Mouse (Mus musculus): ENCODE results near the gene Tex13b. TPM values are rescaled to one million over a fixed set of nuclear protein-coding genes. Genes with fewer than 3 reads are reported as not detected.

The Tex13b gene
- polyA plus RNA-seq, 1 experiment from 2014 or later: not detected

DNA sequence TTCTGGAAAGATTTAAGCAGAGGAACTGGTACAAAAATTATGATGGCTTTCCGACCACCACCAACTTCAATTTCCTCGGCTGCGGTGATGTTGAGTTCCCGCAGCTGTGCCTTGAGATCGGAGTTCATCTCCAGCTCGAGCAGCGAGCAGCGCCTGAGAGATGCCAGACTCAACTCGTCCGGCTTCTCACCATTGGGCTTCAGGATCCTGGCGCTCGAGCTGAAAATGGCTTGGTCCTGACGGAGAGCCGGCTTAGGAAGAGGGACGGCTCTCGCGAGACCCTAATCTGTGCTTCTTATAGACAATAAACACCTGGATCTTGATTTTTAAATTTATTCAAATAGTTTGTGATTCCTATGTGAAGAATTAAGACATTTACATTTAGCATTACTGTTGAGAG is 9.1 kb upstream of the Tex13b start:
- H3K27me3 ChIP-seq (replicated peaks; ENCODE audit: control insufficient read depth, insufficient read depth, low read length): 0 out of 2 replicates have a peak, but pooled peaks cover 4% of the 10 kb centered on the region
- H3K4me2 ChIP-seq (ENCODE audit: low read depth, low read length): no peak overlapping the region
- no peaks in the 10 kb centered on the region for H3K4me1 ChIP-seq (ENCODE audit: control insufficient read depth, insufficient read depth, low read length)
- 78% methylated on average over 17 of the region's 17 CpGs for WGBS
- no peaks in the 10 kb centered on the region for H3K36me3 ChIP-seq (ENCODE audit: control insufficient read depth, insufficient read depth, low read length)
- H3K9ac ChIP-seq (ENCODE audit: low read depth, low read length): no peak overlapping the region
- no peak for ATAC-seq (ENCODE audit: low read depth)
- no peak overlapping the region for H3K4me3 ChIP-seq (ENCODE audit: low read depth, low read length)
- H3K9me3 ChIP-seq (ENCODE audit: control insufficient read depth, low read length): no peaks in the 10 kb centered on the region
- H3K27ac ChIP-seq (replicated peaks; ENCODE audit: low read depth, low read length): no peak overlapping the region
- no peak for DNase-seq (ENCODE audit: low spot score)

DNA sequence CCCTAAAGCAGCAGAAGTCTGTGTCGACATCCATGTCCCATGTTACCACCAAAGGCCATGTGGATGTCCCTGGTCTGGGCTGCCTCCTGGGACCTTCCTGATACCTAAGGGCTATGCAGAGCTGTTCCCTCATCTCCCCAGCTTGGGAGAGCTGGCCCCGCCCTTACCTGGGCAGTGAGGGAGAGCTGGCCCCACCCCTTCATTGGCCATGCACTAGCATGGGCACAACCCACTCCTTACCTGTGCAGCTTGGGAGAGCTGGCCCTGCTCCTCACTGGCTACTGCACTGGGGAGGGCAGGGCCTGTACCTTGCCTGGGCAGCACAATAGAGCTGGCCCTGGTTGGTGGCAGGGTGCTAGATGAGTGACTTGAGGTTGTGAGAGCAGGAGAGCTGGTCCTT is 7.9 kb downstream of the Tex13b start:
- Histone ChIP-seq H3K4me3 (ENCODE audit: low read depth, low read length) (no peak overlapping the region), H3K27ac (replicated peaks; ENCODE audit: low read depth, low read length) (no peak overlapping the region), H3K4me1 (ENCODE audit: control insufficient read depth, insufficient read depth, low read length) (no peaks in the 10 kb centered on the region), H3K9ac (ENCODE audit: low read depth, low read length) (no peak overlapping the region), H3K36me3 (ENCODE audit: control insufficient read depth, insufficient read depth, low read length) (no peaks in the 10 kb centered on the region), H3K4me2 (ENCODE audit: low read depth, low read length) (no peak overlapping the region), H3K9me3 (ENCODE audit: control insufficient read depth, low read length) (no peaks in the 10 kb centered on the region), H3K27me3 (replicated peaks; ENCODE audit: control insufficient read depth, insufficient read depth, low read length) (peaks cover 13% of the 10 kb centered on the region; the same call in 1 of the 2 replicates)
- 75% methylated on average over 2 of the region's 2 CpGs for WGBS
- no peak for DNase-seq (ENCODE audit: low spot score)
- ATAC-seq (ENCODE audit: low read depth): no peak

DNA sequence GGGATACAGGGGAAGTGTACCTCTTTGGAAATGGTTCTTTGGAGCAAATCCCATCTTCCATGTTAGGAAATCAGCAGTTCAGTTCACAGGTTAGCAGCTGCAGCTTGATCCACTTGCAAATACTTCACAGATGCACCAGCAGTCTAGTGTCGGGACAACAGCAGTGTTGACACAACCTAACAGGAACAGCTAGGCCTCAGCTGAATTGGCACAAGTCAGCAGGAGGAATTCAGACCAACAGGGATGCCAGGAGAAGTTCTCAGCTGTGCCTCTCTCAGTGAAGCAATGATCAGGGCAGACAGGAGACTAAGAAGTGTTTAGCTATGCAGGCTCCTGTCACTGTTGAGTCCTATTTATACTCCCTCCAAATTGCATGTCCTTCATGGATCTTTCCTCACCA is 43.4 kb downstream of the Tex13b start:
- Histone ChIP-seq H3K4me1 (ENCODE audit: control insufficient read depth, insufficient read depth, low read length) (no peaks in the 10 kb centered on the region), H3K27me3 (replicated peaks; ENCODE audit: control insufficient read depth, insufficient read depth, low read length) (peaks cover 18% of the 10 kb centered on the region), H3K4me3 (ENCODE audit: low read depth, low read length) (no peak overlapping the region), H3K9me3 (ENCODE audit: control insufficient read depth, low read length) (no peaks in the 10 kb centered on the region), H3K9ac (ENCODE audit: low read depth, low read length) (no peak overlapping the region), H3K4me2 (ENCODE audit: low read depth, low read length) (no peak overlapping the region), H3K27ac (replicated peaks; ENCODE audit: low read depth, low read length) (no peak overlapping the region), H3K36me3 (ENCODE audit: control insufficient read depth, insufficient read depth, low read length) (no peaks in the 10 kb centered on the region)
- DNase-seq (ENCODE audit: low spot score) (peak; percentile 15), ATAC-seq (ENCODE audit: low read depth) (no peak; the same call in 1 of the 2 replicates)
- 58% methylated on average over 1 of the region's 1 CpGs for WGBS

Other genes with a start within 250 kb of the Tex13b start
- gene Tsc22d3, start 212.8 kb downstream of the Tex13b start, polyA plus RNA-seq (2014; fragmentation: Nextera tagmentation; extraction: Ambion mirVana): 99.9 and 108 TPM in 2 replicates
- gene Mid2, start 148.8 kb downstream of the Tex13b start, polyA plus RNA-seq (2014; fragmentation: Nextera tagmentation; extraction: Ambion mirVana): 7.9 and 8.2 TPM in 2 replicates
- 0.32 and 0.48 TPM in 2 replicates for gene Vsig1, start 94.2 kb upstream of the Tex13b start, polyA plus RNA-seq (2014; fragmentation: Nextera tagmentation; extraction: Ambion mirVana)
- gene Psmd10, start 143.3 kb upstream of the Tex13b start, polyA plus RNA-seq (2014; fragmentation: Nextera tagmentation; extraction: Ambion mirVana): 39.2 and 42.2 TPM in 2 replicates
- gene Atg4a, start 143.5 kb upstream of the Tex13b start, polyA plus RNA-seq (2014; fragmentation: Nextera tagmentation; extraction: Ambion mirVana): 27.6 and 30.3 TPM in 2 replicates

All from embryonic facial prominence, embryonic 14.5 days (tissue).